Mouse (Mus musculus) kidney, adult 2 months (tissue): ENCODE measurements at regions not wholly inside any gene's neighbourhood (a gene's known extent, or its start where the extent isn't known, plus 50 kb on each side); places are given as distances from the start of the nearest gene placed in this dataset.

Experiments
- CTCF ChIP-seq: fragments of 200-500 bp; conservative IDR thresholded peaks from 2 replicates; pipeline ENCODE4 v1.5.1; 2011; ENCODE audit warnings: low read depth, mild to moderate bottlenecking, control low read depth, low read length, moderate library complexity, mixed read lengths; ENCODE audit not compliant: insufficient read depth, insufficient read length
- POLR2A ChIP-seq: fragments of 200-500 bp; IDR thresholded peaks from one replicate; pipeline ENCODE4 v1.6.1; 2011; ENCODE audit warnings: low read depth, low read length, control low read depth

GRCm38 (mm10) chr16:37704461-37705155, 50.4 kb upstream of the Ndufb4 start:
- TF ChIP-seq POLR2A (no peak), CTCF (no peak)
